Mouse (Mus musculus) heart, adult 2 months (tissue): Measurements from ENCODE around the gene Tfap2c. TPM values are rescaled to one million over a fixed set of nuclear protein-coding genes. Genes with fewer than 3 reads are reported as not detected.

Experiments used
- DNase-seq, 2 experiments: peaks; one replicate each; pipeline ENCODE4 v3.0.0; 2021
- H3K27ac ChIP-seq: fragments of 200-600 bp; 2 replicates; pipeline ENCODE4 v1.8.1; 2022
- H3K27me3 ChIP-seq: fragments of 200-500 bp; 2 replicates; pipeline ENCODE4 v1.6.1; 2012; ENCODE audit warnings: mild to moderate bottlenecking, low read length, inconsistent platforms, mixed read lengths; ENCODE audit not compliant: control insufficient read depth, insufficient read depth
- H3K36me3 ChIP-seq: fragments of 200-500 bp; 2 replicates; pipeline ENCODE4 v1.6.1; 2012; ENCODE audit warnings: low read length, inconsistent platforms; ENCODE audit not compliant: control insufficient read depth, insufficient read depth
- H3K4me1 ChIP-seq: fragments of 200-500 bp; 2 replicates; pipeline ENCODE4 v1.6.1; 2011; ENCODE audit warnings: low read length; ENCODE audit not compliant: control insufficient read depth, insufficient read depth
- H3K4me3 ChIP-seq: fragments of 200-600 bp; 2 replicates; pipeline ENCODE4 v1.8.1; 2022
- H3K79me2 ChIP-seq: fragments of 200-500 bp; replicated peaks from 2 replicates; pipeline ENCODE4 v1.6.1; 2012; ENCODE audit warnings: mild to moderate bottlenecking, inconsistent platforms, low read length, moderate library complexity, mixed read lengths; ENCODE audit not compliant: control insufficient read depth, insufficient read depth
- H3K9ac ChIP-seq: fragments of 200-500 bp; 2 replicates; pipeline ENCODE4 v1.6.1; 2012; ENCODE audit warnings: low read depth, mild to moderate bottlenecking, control low read depth, inconsistent platforms, low read length, mixed read lengths
- CTCF ChIP-seq: fragments of 200-600 bp; IDR thresholded peaks from 2 replicates; pipeline ENCODE4 v1.8.1; 2022; ENCODE audit warnings: antibody characterized with exemption, mild to moderate bottlenecking, moderate library complexity
- EP300 ChIP-seq: fragments of 200-500 bp; IDR thresholded peaks from 2 replicates; pipeline ENCODE4 v1.6.1; 2011; ENCODE audit warnings: low read depth, low read length, control low read depth; ENCODE audit not compliant: insufficient read depth
- POLR2A ChIP-seq: fragments of 200-500 bp; IDR thresholded peaks from 2 replicates; pipeline ENCODE4 v1.6.1; 2011; ENCODE audit warnings: mild to moderate bottlenecking, low read depth, low read length, control low read depth; ENCODE audit not compliant: insufficient read depth
- WGBS: fragments of 180-500 bp; shearing (Covaris S2); methylation state at CpG from one replicate; pipeline ENCODE4 v1.1.7; 2018; 5-methylcytosine and 5-hydroxymethylcytosine counted together
- intact Hi-C: fragments of 180-260 bp; cut with DNase I; formaldehyde crosslinking; loops from one replicate; pipeline ENCODE4 v1.15.1; 2025
- polyA plus RNA-seq: library from polyadenylated mRNA; depleted of rRNA; stranded (reverse); fragments of >200 nt; gene quantifications from 2 replicates; pipeline ENCODE4 v1.2.3, GENCODE M21; 2012
- total RNA-seq, 2 experiments: library from RNA; stranded (reverse); gene quantifications; 2 replicates each; pipeline ENCODE4 v1.2.3; 2021

Gene Tfap2c
- total and polyA plus RNA-seq, 3 experiments: not detected

GRCm38 (mm10) chr2:172543987-172544386 lies 5.4 kb upstream of the Tfap2c start:
- H3K36me3 ChIP-seq: no peaks in the 10 kb centered on the region
- intact Hi-C loops: no loop called here
- H3K27ac ChIP-seq: no peak overlapping the region
- H3K4me1 ChIP-seq: no peaks in the 10 kb centered on the region
- no peak overlapping the region for H3K9ac ChIP-seq
- H3K79me2 ChIP-seq: no peaks in the 10 kb centered on the region
- no peak for DNase-seq
- 20% methylated on average over 4 of the region's 4 CpGs for WGBS
- H3K4me3 ChIP-seq: no peak overlapping the region
- H3K27me3 ChIP-seq: peaks cover 21% of the 10 kb centered on the region
- TF ChIP-seq POLR2A: no peak
- TF ChIP-seq CTCF: no peak
- no peak for TF ChIP-seq EP300

- intact Hi-C loops: no loop called here
- no peak for DNase-seq
- Histone ChIP-seq H3K79me2 (no peaks in the 10 kb centered on the region), H3K36me3 (no peaks in the 10 kb centered on the region), H3K4me3 (no peak overlapping the region), H3K4me1 (no peaks in the 10 kb centered on the region), H3K27me3 (peaks cover 28% of the 10 kb centered on the region), H3K9ac (no peak overlapping the region), H3K27ac (no peak overlapping the region)
- WGBS: 25% methylated on average over 6 of the region's 6 CpGs
- TF ChIP-seq EP300: no peak
- no peak for TF ChIP-seq POLR2A
- no peak for TF ChIP-seq CTCF
Measured at GRCm38 (mm10) chr2:172544601-172545127, 4.7 kb upstream of the Tfap2c start.

- Histone ChIP-seq H3K4me3 (no peak overlapping the region), H3K79me2 (no peaks in the 10 kb centered on the region), H3K36me3 (no peaks in the 10 kb centered on the region), H3K9ac (no peak overlapping the region), H3K4me1 (no peaks in the 10 kb centered on the region), H3K27me3 (peaks cover 36% of the 10 kb centered on the region), H3K27ac (no peak overlapping the region)
- intact Hi-C loops: no loop called here
- WGBS: 14% methylated on average over 35 of the region's 35 CpGs
- DNase-seq: no peak
- TF ChIP-seq EP300 (no peak), POLR2A (no peak), CTCF (no peak)
Measured at GRCm38 (mm10) chr2:172545592-172546235, 3.7 kb upstream of the Tfap2c start.

- WGBS: 21% methylated on average over 16 of the region's 16 CpGs
- intact Hi-C loops: no loop called here
Measured at GRCm38 (mm10) chr2:172546551-172546950, 2.8 kb upstream of the Tfap2c start.

GRCm38 (mm10) chr2:172547116-172547515 lies 2.3 kb upstream of the Tfap2c start:
- H3K4me1 ChIP-seq: no peaks in the 10 kb centered on the region
- peak in 1 of 2 experiments; percentile 22 for DNase-seq
- intact Hi-C loops: no loop called here
- TF ChIP-seq CTCF (peak; percentile 57), EP300 (no peak), POLR2A (no peak)
- no peak overlapping the region for H3K4me3 ChIP-seq
- no peaks in the 10 kb centered on the region for H3K36me3 ChIP-seq
- H3K27ac ChIP-seq: no peak overlapping the region
- WGBS: under 1% methylated on average over 21 of the region's 21 CpGs
- no peaks in the 10 kb centered on the region for H3K79me2 ChIP-seq
- peaks cover 48% of the 10 kb centered on the region for H3K27me3 ChIP-seq
- H3K9ac ChIP-seq: no peak overlapping the region

More at GRCm38 (mm10) chr2:172546551-172546950, 2.8 kb upstream of the Tfap2c start:
- no peaks in the 10 kb centered on the region for H3K79me2 ChIP-seq
- no peak overlapping the region for H3K4me3 ChIP-seq
- no peak for DNase-seq
- no peaks in the 10 kb centered on the region for H3K4me1 ChIP-seq
- H3K27me3 ChIP-seq: peaks cover 45% of the 10 kb centered on the region
- H3K36me3 ChIP-seq: no peaks in the 10 kb centered on the region
- no peak for TF ChIP-seq EP300
- H3K27ac ChIP-seq: no peak overlapping the region
- H3K9ac ChIP-seq: no peak overlapping the region

GRCm38 (mm10) chr2:172547807-172548586 lies 1.4 kb upstream of the Tfap2c start:
- H3K27ac ChIP-seq: no peak overlapping the region
- 6% methylated on average over 27 of the region's 27 CpGs for WGBS
- no peak for DNase-seq
- H3K4me1 ChIP-seq: no peaks in the 10 kb centered on the region
- TF ChIP-seq POLR2A: no peak
- TF ChIP-seq EP300: no peak
- TF ChIP-seq CTCF: no peak
- H3K27me3 ChIP-seq: peaks cover 48% of the 10 kb centered on the region
- no peak overlapping the region for H3K9ac ChIP-seq
- no peaks in the 10 kb centered on the region for H3K36me3 ChIP-seq
- H3K79me2 ChIP-seq: no peaks in the 10 kb centered on the region
- no peak overlapping the region for H3K4me3 ChIP-seq
- intact Hi-C loops: no loop called here
